Mouse (Mus musculus): Measurements from ENCODE around the gene Rab1a. TPM values are rescaled to one million over a fixed set of nuclear protein-coding genes. Genes with fewer than 3 reads are reported as not detected.

Gene Rab1a
- total and polyA plus RNA-seq, 3 experiments: 34.0 to 113 (median 105) TPM

DNA sequence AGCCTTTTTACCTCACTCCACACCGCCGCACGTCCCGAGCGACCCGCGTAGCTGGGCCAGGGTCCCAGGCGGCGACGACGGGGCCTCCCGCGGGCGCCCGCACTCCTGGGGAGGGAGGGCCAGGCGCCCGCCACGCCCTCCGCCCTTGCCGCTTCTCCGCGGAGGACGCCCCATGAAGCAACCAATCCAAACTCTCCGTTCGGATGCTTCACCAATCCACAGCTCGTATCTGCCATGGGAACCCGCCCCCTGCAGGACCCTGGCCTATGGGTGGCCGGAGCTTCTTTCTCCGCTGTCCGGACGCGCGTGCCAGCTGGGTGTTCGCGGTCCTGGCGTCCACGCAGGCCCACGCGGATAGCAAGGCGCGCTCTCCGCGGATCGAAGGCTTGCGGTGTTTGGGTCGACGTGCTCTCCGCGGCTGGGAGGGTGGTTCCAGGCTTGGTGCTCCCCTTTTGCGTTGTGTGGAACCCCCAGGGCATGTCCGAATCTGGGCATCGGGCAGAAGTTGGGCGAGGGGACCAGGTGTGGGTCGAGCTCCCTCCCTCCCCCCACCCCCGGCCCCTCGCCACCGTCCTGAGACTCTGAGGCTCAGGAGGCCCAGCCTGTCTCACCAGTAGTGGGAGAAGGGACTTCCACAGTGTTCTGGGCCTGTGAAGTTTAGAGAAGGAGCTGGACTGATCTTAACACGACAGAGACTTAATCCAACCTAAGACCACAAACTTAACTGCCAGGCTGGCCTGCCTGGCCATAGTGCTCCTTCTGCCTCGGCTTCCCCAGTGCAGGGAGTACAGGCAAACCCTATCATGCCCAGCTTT, 48.3 kb downstream of the Rab1a start, which contains the start of gene Cep68:
Gene Cep68, minus strand, starts transcription at position 134 of the 815 bp plus-strand sequence.
- H3K9me3 ChIP-seq (replicated peaks): no peaks in the 10 kb centered on the region; the same call in 1 of the 2 replicates
- peaks cover 8% of the 10 kb centered on the region; the same call in 1 of the 2 replicates for H3K27me3 ChIP-seq (ENCODE audit: insufficient read depth, low read length)
- no peak for TF ChIP-seq TAL1 (conservative IDR thresholded peaks at IDR 0.05; ENCODE audit: low read depth, low read length)
- no peak for TF ChIP-seq POLR2AphosphoS5 (IDR thresholded peaks at IDR 0.05; ENCODE audit: insufficient replicate concordance, low read depth, low read length)
- TF ChIP-seq GATA2 (IDR thresholded peaks at IDR 0.05; ENCODE audit: borderline replicate concordance, low read depth, low read length): no peak
- H3K36me3 ChIP-seq (replicated peaks): peaks cover 32% of the 10 kb centered on the region
- DNase-seq (ENCODE audit: low spot score) (peak; percentile 100), ATAC-seq (ENCODE audit: extremely low read depth, insufficient number of reproducible peaks, low FRiP score, poor library complexity, severe bottlenecking) (peak; percentile 100)
- peak within 1 kb of the TSS; percentile 92 for H3K4me3 ChIP-seq (ENCODE audit: low read depth, low read length)
- peaks cover 46% of the 10 kb centered on the region for H3K4me1 ChIP-seq (ENCODE audit: insufficient read depth, low read depth, low read length)

DNA sequence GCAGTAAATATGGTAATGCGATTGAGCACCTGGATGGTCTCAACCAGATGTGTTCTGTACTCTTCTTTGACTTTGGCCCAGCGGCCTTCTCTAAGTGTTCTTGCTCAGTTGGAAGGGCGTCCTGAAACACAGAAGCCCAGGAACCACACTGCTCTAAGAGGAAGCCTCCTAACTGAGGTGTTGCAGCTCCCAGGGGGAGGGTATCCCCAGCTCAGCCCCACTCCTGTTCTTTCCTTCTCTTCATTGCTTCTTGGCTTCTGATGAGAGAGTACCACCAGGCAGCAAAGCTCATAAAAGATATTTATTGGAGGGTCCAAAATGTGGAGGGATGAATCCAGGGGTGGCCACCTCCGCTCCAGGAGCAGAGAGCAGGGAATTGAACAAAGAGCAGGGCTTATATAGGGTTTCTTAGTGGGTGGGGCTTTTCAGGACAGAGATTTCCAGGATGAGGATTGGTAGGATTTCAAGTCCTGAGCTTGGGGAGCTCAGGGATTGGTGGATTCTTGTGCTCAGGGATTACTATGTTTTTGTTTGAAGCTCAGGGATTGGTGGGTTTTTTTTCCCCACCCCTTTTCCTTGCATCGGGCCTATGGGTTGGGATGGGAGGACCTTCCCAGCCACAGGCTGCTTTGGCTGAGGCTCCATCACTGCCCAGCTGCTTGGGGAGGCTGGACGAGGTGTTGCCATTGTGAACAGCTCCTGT, 49.4 kb downstream of the Rab1a start:
- no peak for TF ChIP-seq TAL1 (conservative IDR thresholded peaks at IDR 0.05; ENCODE audit: low read depth, low read length)
- TF ChIP-seq POLR2AphosphoS5 (IDR thresholded peaks at IDR 0.05; ENCODE audit: insufficient replicate concordance, low read depth, low read length): no peak
- TF ChIP-seq GATA1 (IDR thresholded peaks at IDR 0.05; ENCODE audit: borderline replicate concordance, low read length): no peak
- TF ChIP-seq CTCF (IDR thresholded peaks at IDR 0.05; ENCODE audit: low read depth, low read length): no peak
- no peak for TF ChIP-seq GATA2 (IDR thresholded peaks at IDR 0.05; ENCODE audit: borderline replicate concordance, low read depth, low read length)
- Histone ChIP-seq H3K4me3 (ENCODE audit: low read depth, low read length) (no peak overlapping the region; the same call in 1 of the 2 replicates), H3K36me3 (replicated peaks) (peaks cover 21% of the 10 kb centered on the region), H3K4me1 (ENCODE audit: insufficient read depth, low read depth, low read length) (peaks cover 37% of the 10 kb centered on the region), H3K9me3 (replicated peaks) (no peaks in the 10 kb centered on the region; the same call in 1 of the 2 replicates), H3K27me3 (ENCODE audit: insufficient read depth, low read length) (peaks cover 14% of the 10 kb centered on the region)
- ATAC-seq (ENCODE audit: extremely low read depth, insufficient number of reproducible peaks, low FRiP score, poor library complexity, severe bottlenecking) (no peak), DNase-seq (ENCODE audit: low spot score) (no peak)

DNA sequence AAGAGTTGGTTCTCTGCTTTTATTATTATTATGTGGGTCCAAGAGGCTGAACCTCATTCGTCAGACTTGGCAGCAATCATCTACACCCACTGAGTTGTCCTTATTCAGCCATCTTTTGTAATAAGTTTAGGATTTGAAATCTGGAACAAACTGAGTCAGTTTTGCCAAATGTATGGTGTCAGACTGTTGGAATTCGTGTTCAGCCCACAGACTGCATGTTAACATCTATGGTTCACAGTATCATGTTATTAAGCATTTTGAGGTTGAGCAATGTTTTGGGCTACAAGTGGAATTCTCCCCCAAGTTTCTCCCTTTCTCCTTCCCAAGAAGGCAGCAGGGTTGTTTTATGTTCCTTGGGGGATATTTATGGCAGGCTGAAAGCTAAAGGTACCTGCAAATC, 51.9 kb downstream of the Rab1a start:
- no peak for ATAC-seq (ENCODE audit: extremely low read depth, insufficient number of reproducible peaks, low FRiP score, poor library complexity, severe bottlenecking)
- peaks cover 19% of the 10 kb centered on the region for H3K27me3 ChIP-seq (ENCODE audit: insufficient read depth, low read length)
- no peaks in the 10 kb centered on the region for H3K36me3 ChIP-seq (replicated peaks)
- TF ChIP-seq GATA2 (IDR thresholded peaks at IDR 0.05; ENCODE audit: borderline replicate concordance, low read depth, low read length) (no peak), TAL1 (conservative IDR thresholded peaks at IDR 0.05; ENCODE audit: low read depth, low read length) (no peak), POLR2AphosphoS5 (IDR thresholded peaks at IDR 0.05; ENCODE audit: insufficient replicate concordance, low read depth, low read length) (no peak), CTCF (IDR thresholded peaks at IDR 0.05; ENCODE audit: low read depth, low read length) (no peak), GATA1 (IDR thresholded peaks at IDR 0.05; ENCODE audit: borderline replicate concordance, low read length) (no peak)
- no peaks in the 10 kb centered on the region; the same call in 1 of the 2 replicates for H3K9me3 ChIP-seq (replicated peaks)
- H3K4me3 ChIP-seq (ENCODE audit: low read depth, low read length): no peak overlapping the region
- DNase-seq (ENCODE audit: low spot score): no peak
- peaks cover 21% of the 10 kb centered on the region for H3K4me1 ChIP-seq (ENCODE audit: insufficient read depth, low read depth, low read length)

DNA sequence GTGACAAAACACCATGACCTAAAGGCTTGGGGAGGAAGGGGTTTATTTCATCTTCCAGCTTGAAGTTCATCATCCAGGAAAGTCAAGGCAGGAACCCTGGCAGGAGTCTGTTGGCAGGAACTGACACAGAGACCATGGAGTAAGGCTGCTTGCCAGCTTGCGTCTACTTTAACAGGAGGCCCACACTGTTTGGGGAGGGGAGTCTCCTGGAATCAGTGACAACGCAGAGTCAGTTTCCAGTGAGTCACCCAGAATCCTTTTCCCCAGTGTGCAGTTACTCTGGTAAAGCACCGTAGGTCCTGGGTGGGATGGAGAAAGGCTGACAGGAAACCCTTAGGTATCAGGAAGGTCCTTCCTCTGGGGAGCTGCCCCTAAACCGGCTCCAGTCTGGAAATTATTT, 53.6 kb downstream of the Rab1a start:
- peaks cover 22% of the 10 kb centered on the region for H3K27me3 ChIP-seq (ENCODE audit: insufficient read depth, low read length)
- peaks cover 13% of the 10 kb centered on the region for H3K4me1 ChIP-seq (ENCODE audit: insufficient read depth, low read depth, low read length)
- DNase-seq (ENCODE audit: low spot score) (no peak), ATAC-seq (ENCODE audit: extremely low read depth, insufficient number of reproducible peaks, low FRiP score, poor library complexity, severe bottlenecking) (no peak)
- no peak for TF ChIP-seq POLR2AphosphoS5 (IDR thresholded peaks at IDR 0.05; ENCODE audit: insufficient replicate concordance, low read depth, low read length)
- TF ChIP-seq TAL1 (conservative IDR thresholded peaks at IDR 0.05; ENCODE audit: low read depth, low read length): no peak
- TF ChIP-seq GATA1 (IDR thresholded peaks at IDR 0.05; ENCODE audit: borderline replicate concordance, low read length): no peak
- no peak for TF ChIP-seq GATA2 (IDR thresholded peaks at IDR 0.05; ENCODE audit: borderline replicate concordance, low read depth, low read length)
- no peak for TF ChIP-seq CTCF (IDR thresholded peaks at IDR 0.05; ENCODE audit: low read depth, low read length)
- H3K9me3 ChIP-seq (replicated peaks): no peaks in the 10 kb centered on the region; the same call in 1 of the 2 replicates
- H3K36me3 ChIP-seq (replicated peaks): no peaks in the 10 kb centered on the region
- no peak overlapping the region for H3K4me3 ChIP-seq (ENCODE audit: low read depth, low read length)

DNA sequence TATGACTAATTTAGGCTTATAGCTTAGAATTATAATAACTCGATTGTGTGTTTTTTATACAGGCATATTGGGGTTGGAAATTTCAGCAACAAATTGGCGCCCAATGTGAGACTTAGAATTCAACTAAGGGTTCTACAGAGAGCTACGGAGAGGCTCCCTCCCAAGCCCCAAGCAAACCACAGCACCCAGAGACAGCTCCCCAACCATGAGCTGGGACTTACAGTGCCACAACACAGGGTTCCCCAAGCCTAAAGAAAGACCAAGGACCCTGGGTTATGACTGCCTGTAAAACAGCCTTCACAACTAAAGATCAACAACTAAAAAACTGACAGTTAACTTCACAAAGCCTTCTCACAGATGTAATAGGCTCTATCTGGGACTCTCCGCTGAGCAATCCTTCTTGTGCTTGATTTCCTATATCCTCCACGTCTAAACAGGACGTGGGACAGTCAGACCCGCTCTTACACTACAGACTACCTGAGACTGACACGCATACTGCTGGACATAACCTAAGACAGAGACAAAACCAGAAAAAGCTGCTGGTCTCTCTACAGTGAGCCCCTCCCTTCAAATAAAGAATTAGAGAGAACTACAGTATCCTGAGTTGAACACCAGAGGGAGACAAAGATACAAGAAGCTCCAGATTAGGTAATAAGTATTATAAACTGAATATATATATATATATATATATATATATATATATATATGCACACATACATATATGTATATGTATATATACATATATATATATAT, 61.6 kb downstream of the Rab1a start:
- H3K4me1 ChIP-seq (ENCODE audit: insufficient read depth, low read depth, low read length): no peaks in the 10 kb centered on the region
- TF ChIP-seq GATA2 (IDR thresholded peaks at IDR 0.05; ENCODE audit: borderline replicate concordance, low read depth, low read length): no peak
- TF ChIP-seq CTCF (IDR thresholded peaks at IDR 0.05; ENCODE audit: low read depth, low read length): no peak
- no peak for TF ChIP-seq TAL1 (conservative IDR thresholded peaks at IDR 0.05; ENCODE audit: low read depth, low read length)
- no peak for TF ChIP-seq POLR2AphosphoS5 (IDR thresholded peaks at IDR 0.05; ENCODE audit: insufficient replicate concordance, low read depth, low read length)
- TF ChIP-seq GATA1 (IDR thresholded peaks at IDR 0.05; ENCODE audit: borderline replicate concordance, low read length): no peak
- no peaks in the 10 kb centered on the region for H3K36me3 ChIP-seq (replicated peaks)
- DNase-seq (ENCODE audit: low spot score): peak; percentile 14
- no peaks in the 10 kb centered on the region for H3K9me3 ChIP-seq (replicated peaks)
- H3K4me3 ChIP-seq (ENCODE audit: low read depth, low read length): no peak overlapping the region
- no peak for ATAC-seq (ENCODE audit: extremely low read depth, insufficient number of reproducible peaks, low FRiP score, poor library complexity, severe bottlenecking)
- H3K27me3 ChIP-seq (ENCODE audit: insufficient read depth, low read length): peaks cover 19% of the 10 kb centered on the region
